Mouse (Mus musculus) brain, embryonic 14.5 days (tissue): Measurements from ENCODE around the gene Pik3r3. TPM values are rescaled to one million over a fixed set of nuclear protein-coding genes. Genes with fewer than 3 reads are reported as not detected.

Experiments used
- DNase-seq: peaks from one replicate; pipeline ENCODE4 v3.0.0-alpha.2; 2011; ENCODE audit warnings: low read depth
- CTCF ChIP-seq: fragments of 200-500 bp; IDR thresholded peaks from 2 replicates; pipeline ENCODE4 v1.5.1; 2012; ENCODE audit warnings: inconsistent platforms, mild to moderate bottlenecking, moderate library complexity, borderline replicate concordance; ENCODE audit not compliant: insufficient read depth, insufficient read length; ENCODE audit errors: extremely low read depth
- POLR2A ChIP-seq: fragments of 200-500 bp; IDR thresholded peaks from 2 replicates; pipeline ENCODE4 v1.6.1; 2012; ENCODE audit warnings: mild to moderate bottlenecking, inconsistent platforms, borderline replicate concordance; ENCODE audit not compliant: poor library complexity, insufficient read depth, insufficient read length, severe bottlenecking; ENCODE audit errors: extremely low read depth
- polyA plus RNA-seq: library from polyadenylated mRNA; depleted of rRNA; stranded (reverse); fragments of >200 nt; gene quantifications from 2 replicates; pipeline ENCODE4 v1.2.3, GENCODE M21; 2012

Pik3r3 gene
- polyA plus RNA-seq, 1 experiment = 122 TPM

DNA sequence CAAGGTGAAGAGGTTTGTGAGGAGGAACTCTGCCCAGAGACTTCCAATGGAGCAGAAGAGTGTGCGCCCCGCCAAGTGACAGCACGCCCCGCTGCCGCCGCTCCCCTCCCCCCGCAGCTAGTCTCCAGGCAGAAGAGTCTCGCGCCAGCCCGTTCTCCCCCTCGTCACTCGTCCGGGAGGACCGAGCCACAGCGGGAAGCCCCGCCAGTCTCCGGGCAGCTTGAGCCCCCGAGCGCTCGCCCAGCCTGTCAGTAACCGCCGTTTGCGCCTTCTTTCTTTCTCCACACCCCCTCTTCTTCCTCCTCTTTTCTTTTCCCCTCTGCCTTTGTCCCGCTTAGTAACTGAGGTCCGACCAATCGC, 658 bp upstream of the Pik3r3 start:
- no peak for DNase-seq
- no peak for TF ChIP-seq CTCF
- TF ChIP-seq POLR2A = peak; percentile 80; the same call in 1 of the 2 replicates

- no peak for TF ChIP-seq POLR2A
- TF ChIP-seq CTCF = no peak
- DNase-seq = peak; percentile 73
Observed at GRCm38 (mm10) chr4:116221996-116222842, 801 bp downstream of the Pik3r3 start.

DNA sequence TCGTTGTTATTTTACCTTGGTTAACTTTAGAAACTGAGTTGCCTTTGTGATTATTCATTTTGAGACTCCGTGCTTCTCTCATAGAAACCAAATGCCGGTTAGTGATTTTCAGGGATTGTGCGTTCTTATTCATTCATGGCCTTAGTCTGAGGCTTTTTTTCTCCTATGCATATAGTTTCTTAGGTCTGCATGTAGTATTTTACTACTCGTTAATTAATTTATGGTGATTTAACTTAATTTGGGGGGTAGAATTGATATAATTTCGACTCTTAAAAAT, 1.4 kb downstream of the Pik3r3 start:
- TF ChIP-seq POLR2A (no peak), CTCF (no peak)

DNA sequence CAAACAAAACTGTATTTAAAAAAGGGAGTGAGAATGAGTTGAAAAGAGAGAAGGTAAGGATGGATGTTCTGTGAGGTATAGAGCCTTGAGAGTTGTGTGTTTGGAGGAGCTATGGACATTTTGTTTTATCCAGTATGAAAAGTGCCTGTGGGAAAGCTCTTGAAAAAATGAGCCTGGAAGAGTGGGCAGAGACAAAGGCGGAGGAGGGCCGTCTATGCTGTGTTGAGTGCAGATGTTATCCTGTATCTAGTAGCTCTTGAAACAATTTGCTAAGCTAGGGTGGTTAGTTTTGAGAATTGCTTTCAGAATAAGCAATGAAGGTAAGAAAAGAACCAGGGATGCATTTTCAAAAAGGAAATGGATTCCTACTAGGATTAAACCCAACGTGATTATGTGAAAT, 22.0 kb downstream of the Pik3r3 start:
- no peak for TF ChIP-seq CTCF
- no peak for TF ChIP-seq POLR2A

More for the DNA sequence above, 1.4 kb downstream of the Pik3r3 start:
- DNase-seq = no peak

DNA sequence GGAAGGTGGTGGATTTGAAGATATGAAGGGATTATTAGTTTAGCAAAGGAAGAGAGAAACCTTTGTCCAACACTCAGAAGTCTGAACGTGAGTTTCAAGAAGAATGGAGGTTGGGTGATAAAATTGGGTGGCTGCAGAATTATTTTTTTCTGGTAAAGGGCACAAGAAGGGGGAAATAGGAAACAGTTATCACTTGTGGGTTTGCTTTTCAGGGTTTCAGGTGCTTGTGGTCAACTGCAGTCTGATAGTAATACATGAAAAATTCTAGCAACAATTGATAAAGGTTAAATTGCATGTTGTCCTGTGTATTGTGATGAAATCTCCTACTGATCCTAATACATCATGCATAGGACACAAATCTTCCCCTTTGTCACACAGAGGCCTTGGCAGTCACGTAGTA, 22.8 kb downstream of the Pik3r3 start:
- no peak for DNase-seq

More for the DNA sequence above, 22.0 kb downstream of the Pik3r3 start:
- no peak for DNase-seq

DNA sequence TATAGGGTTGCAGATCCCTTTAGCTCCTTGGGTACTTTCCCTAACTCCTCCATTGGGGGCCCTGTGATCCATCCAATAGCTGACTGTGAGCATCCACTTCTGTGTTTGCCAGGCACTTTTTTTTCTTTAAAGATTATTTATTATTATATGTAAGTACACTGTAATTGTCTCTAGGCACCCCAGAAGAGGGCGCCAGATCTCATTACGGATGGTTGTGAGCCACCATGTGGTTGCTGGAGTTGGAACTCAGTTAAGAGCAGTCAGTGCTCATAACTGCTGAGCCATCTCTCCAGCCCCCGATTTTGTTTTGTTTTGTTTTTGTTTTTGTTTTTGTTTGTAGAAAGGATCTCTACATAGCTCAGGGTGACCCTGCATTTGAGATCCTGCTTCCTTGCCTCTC, 24.5 kb downstream of the Pik3r3 start:
- peak; percentile 38 for DNase-seq
- peak; percentile 12; the same call in 1 of the 2 replicates for TF ChIP-seq CTCF

More for the DNA sequence above, 22.8 kb downstream of the Pik3r3 start:
- no peak for TF ChIP-seq CTCF

GRCm38 (mm10) chr4:116249986-116250385, 28.6 kb downstream of the Pik3r3 start:
- TF ChIP-seq CTCF (no peak), POLR2A (no peak)
- no peak for DNase-seq

- no peak for DNase-seq
- TF ChIP-seq POLR2A = no peak
- no peak for TF ChIP-seq CTCF
Observed at GRCm38 (mm10) chr4:116268220-116268619, 46.8 kb downstream of the Pik3r3 start.

DNA sequence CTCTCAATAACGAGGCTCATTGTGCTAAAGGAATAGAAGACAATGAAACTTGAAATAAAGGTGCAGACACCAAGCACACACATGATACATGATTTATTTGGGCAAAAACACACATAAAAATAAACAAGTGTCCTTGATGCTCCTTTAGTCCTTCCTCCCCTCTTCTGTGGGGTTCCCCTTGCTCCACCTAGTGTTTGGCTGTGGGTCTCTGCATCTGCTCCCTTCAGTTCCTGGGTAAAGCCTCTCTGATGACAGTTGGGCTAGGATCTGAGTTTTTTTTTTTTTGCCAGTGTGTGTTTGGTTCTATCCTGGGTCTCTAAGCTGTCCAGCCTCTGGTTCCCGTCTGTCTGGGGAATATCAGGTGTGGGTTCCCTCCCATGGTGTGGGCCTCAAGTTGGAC, 60.8 kb downstream of the Pik3r3 start:
- DNase-seq = peak; percentile 19
- TF ChIP-seq POLR2A = no peak
- TF ChIP-seq CTCF = peak; percentile 36; the same call in 1 of the 2 replicates

DNA sequence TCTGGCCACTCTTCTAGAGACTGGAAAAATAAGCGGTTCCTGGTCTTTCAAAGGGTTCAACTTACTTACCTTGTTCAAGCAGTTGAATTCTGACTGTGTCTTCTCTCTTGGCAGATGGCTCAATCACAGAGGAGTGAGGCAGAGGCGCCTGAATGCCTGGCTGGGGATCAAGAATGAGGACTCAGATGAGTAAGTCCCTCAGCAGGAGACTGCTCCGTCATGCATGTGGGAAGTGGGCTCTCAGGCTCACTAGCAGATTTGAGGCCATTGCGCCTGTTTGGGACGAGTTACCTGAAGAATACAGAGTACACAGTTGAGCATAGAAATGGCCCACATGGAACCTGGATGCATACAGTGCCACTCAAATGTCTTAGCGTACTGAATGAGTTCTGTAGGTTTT, 70.1 kb downstream of the Pik3r3 start:
- TF ChIP-seq CTCF (no peak), POLR2A (no peak)
- DNase-seq = no peak

DNA sequence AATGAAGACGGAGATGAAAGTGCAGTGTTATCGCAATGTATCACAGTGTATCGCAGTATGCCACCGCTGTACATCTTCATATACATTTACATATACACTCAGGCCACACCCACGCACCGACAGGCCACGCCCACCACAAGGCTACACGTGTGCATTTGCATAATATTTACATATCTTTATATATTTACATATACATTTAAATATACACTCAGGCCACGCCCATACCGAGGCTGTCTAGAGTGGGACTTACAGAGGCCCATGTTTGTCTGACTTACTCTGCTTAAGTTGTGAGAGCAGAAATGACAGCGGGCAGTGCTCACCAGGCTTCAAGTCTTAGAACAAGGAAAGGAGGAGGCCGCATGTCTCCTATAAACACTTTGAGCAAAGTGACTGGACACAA, 71.9 kb downstream of the Pik3r3 start:
- DNase-seq = no peak
- TF ChIP-seq CTCF = no peak
- TF ChIP-seq POLR2A = no peak

DNA sequence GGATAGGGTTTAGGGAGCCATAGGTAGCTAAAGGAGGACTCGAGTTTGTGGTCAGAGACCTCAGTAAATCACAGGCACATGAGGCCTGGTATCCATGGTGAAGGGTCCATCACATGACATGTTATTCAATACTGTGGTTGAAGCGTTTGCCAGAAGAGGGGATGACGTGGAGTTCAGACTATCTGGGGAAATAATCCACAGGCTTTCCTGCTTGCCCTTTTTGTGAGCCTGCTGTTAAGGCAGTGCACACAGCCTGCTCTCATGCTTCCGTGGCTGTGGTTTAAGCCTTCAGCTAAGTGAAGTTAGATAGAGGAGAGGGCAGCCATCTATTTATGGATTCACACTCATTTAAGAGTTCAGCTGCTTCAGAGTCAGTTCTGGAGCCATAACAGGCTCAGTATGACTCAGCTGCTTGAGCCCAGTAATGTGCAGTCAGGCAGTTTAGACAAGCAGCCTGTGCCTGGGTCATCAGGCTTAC, 79.5 kb downstream of the Pik3r3 start:
- no peak for DNase-seq
- TF ChIP-seq POLR2A = no peak
- no peak for TF ChIP-seq CTCF
